Mouse (Mus musculus): ENCODE results near the gene Slc24a5. TPM values are rescaled to one million over a fixed set of nuclear protein-coding genes. Genes with fewer than 3 reads are reported as not detected.
"Not testable (repeated sequence)": the region's sequence is repeated elsewhere in the genome, so short reads cannot be mapped to it uniquely, and the experiment has no call there.

Gene Slc24a5
- total RNA-seq (2021) = not detected
- long read RNA-seq, experiment 1 = 0 reads
- long read RNA-seq, experiment 2 = 0 reads

GRCm38 (mm10) chr2:125067894-125068293, at the start of gene Slc24a5:
Slc24a5 (plus strand) TSS chr2:125068124.
- no peak for DNase-seq (ENCODE audit: low spot score)

- DNase-seq (ENCODE audit: low spot score) = peak; percentile 47
Observed at GRCm38 (mm10) chr2:125024386-125024785, 43.5 kb upstream of the Slc24a5 start.

GRCm38 (mm10) chr2:125026358-125027000, 41.4 kb upstream of the Slc24a5 start:
- DNase-seq (ENCODE audit: low spot score) = no peak

- DNase-seq (ENCODE audit: low spot score) = no peak
Observed at GRCm38 (mm10) chr2:125030591-125030990, 37.3 kb upstream of the Slc24a5 start.

GRCm38 (mm10) chr2:125031111-125031510, 36.8 kb upstream of the Slc24a5 start:
- DNase-seq (ENCODE audit: low spot score) = peak; percentile 13

- DNase-seq (ENCODE audit: low spot score) = no peak
Observed at GRCm38 (mm10) chr2:125031562-125032257, 36.2 kb upstream of the Slc24a5 start.

GRCm38 (mm10) chr2:125032258-125032973, 35.5 kb upstream of the Slc24a5 start:
- DNase-seq (ENCODE audit: low spot score) = no peak

GRCm38 (mm10) chr2:125033042-125033743, 34.7 kb upstream of the Slc24a5 start:
- no peak for DNase-seq (ENCODE audit: low spot score)

GRCm38 (mm10) chr2:125055316-125055903, 12.5 kb upstream of the Slc24a5 start:
- DNase-seq (ENCODE audit: low spot score) = no peak

GRCm38 (mm10) chr2:125057250-125057815, 10.6 kb upstream of the Slc24a5 start:
- DNase-seq (ENCODE audit: low spot score) = no peak

GRCm38 (mm10) chr2:125061451-125061850, 6.5 kb upstream of the Slc24a5 start:
- no peak for DNase-seq (ENCODE audit: low spot score)

- DNase-seq (ENCODE audit: low spot score) = no peak
Observed at GRCm38 (mm10) chr2:125062944-125063343, 5.0 kb upstream of the Slc24a5 start.

- DNase-seq (ENCODE audit: low spot score) = no peak
Observed at GRCm38 (mm10) chr2:125067373-125067772, 551 bp upstream of the Slc24a5 start.

GRCm38 (mm10) chr2:125068696-125069095, 772 bp downstream of the Slc24a5 start:
- DNase-seq (ENCODE audit: low spot score) = no peak

GRCm38 (mm10) chr2:125073056-125073780, 5.3 kb downstream of the Slc24a5 start:
- no peak for DNase-seq (ENCODE audit: low spot score)

GRCm38 (mm10) chr2:125083879-125084278, 16.0 kb downstream of the Slc24a5 start:
- DNase-seq (ENCODE audit: low spot score) = no peak

- no peak for DNase-seq (ENCODE audit: low spot score)
Observed at GRCm38 (mm10) chr2:125088757-125089156, 20.8 kb downstream of the Slc24a5 start.

GRCm38 (mm10) chr2:125092123-125092522, 24.2 kb downstream of the Slc24a5 start:
- not testable (repeated sequence) for DNase-seq (ENCODE audit: low spot score)

GRCm38 (mm10) chr2:125104491-125104890, 36.6 kb downstream of the Slc24a5 start:
- DNase-seq (ENCODE audit: low spot score) = not testable (repeated sequence)

- not testable (repeated sequence) for DNase-seq (ENCODE audit: low spot score)
Observed at GRCm38 (mm10) chr2:125106536-125106935, 38.6 kb downstream of the Slc24a5 start.

Data from gastrocnemius, adult 18-20 months (tissue).